Mouse (Mus musculus) right cerebral cortex, postnatal 25 days (tissue): ENCODE measurements around the gene Prkce.

Source experiments
- DNase-seq: peaks from one replicate; pipeline ENCODE4 v3.0.0; 2022

Prkce gene

GRCm38 (mm10) chr17:86589681-86590080 lies 422.1 kb downstream of the Prkce start:
- no peak for DNase-seq

- no peak for DNase-seq
Measured at GRCm38 (mm10) chr17:86591241-86591640, 423.7 kb downstream of the Prkce start.

GRCm38 (mm10) chr17:86592991-86593586 lies 425.5 kb downstream of the Prkce start:
- DNase-seq = no peak

- DNase-seq = no peak
Measured at GRCm38 (mm10) chr17:86595526-86595925, 427.9 kb downstream of the Prkce start.

GRCm38 (mm10) chr17:86601116-86601515 lies 433.5 kb downstream of the Prkce start:
- no peak for DNase-seq

GRCm38 (mm10) chr17:86601901-86602300 lies 434.3 kb downstream of the Prkce start:
- DNase-seq = no peak

- DNase-seq = no peak
Measured at GRCm38 (mm10) chr17:86603848-86604444, 436.4 kb downstream of the Prkce start.

- no peak for DNase-seq
Measured at GRCm38 (mm10) chr17:86607981-86608380, 440.4 kb downstream of the Prkce start.

GRCm38 (mm10) chr17:86610271-86610969 lies 442.8 kb downstream of the Prkce start:
- no peak for DNase-seq

- DNase-seq = no peak
Measured at GRCm38 (mm10) chr17:86611772-86612171, 444.2 kb downstream of the Prkce start.

GRCm38 (mm10) chr17:86615592-86616291 lies 448.2 kb downstream of the Prkce start:
- no peak for DNase-seq

GRCm38 (mm10) chr17:86617570-86618237 lies 450.1 kb downstream of the Prkce start:
- no peak for DNase-seq

- DNase-seq = no peak
Measured at GRCm38 (mm10) chr17:86618431-86618861, 450.9 kb downstream of the Prkce start.

- DNase-seq = no peak
Measured at GRCm38 (mm10) chr17:86622862-86623261, 455.3 kb downstream of the Prkce start.

GRCm38 (mm10) chr17:86626523-86626922 lies 458.9 kb downstream of the Prkce start:
- no peak for DNase-seq

- no peak for DNase-seq
Measured at GRCm38 (mm10) chr17:86633131-86633530, 465.5 kb downstream of the Prkce start.

- DNase-seq = no peak
Measured at GRCm38 (mm10) chr17:86637311-86637710, 469.7 kb downstream of the Prkce start.

GRCm38 (mm10) chr17:86639279-86639678 lies 471.7 kb downstream of the Prkce start:
- DNase-seq = no peak

- DNase-seq = no peak
Measured at GRCm38 (mm10) chr17:86647226-86647625, 479.6 kb downstream of the Prkce start.

- DNase-seq = no peak
Measured at GRCm38 (mm10) chr17:86648856-86649435, 481.4 kb downstream of the Prkce start.

GRCm38 (mm10) chr17:86650241-86650640 lies 482.7 kb downstream of the Prkce start:
- no peak for DNase-seq

- no peak for DNase-seq
Measured at GRCm38 (mm10) chr17:86651091-86651490, 483.5 kb downstream of the Prkce start.

GRCm38 (mm10) chr17:86652751-86653150 lies 485.2 kb downstream of the Prkce start:
- no peak for DNase-seq
